Mouse (Mus musculus) embryonic fibroblast, embryonic 13.5 days (primary cell): ENCODE data around the gene Ddx31. TPM values are rescaled to one million over a fixed set of nuclear protein-coding genes. Genes with fewer than 3 reads are reported as not detected.

Experiments used
- H3K27ac ChIP-seq: 2 replicates; pipeline ENCODE4 v1.5.1; 2012; ENCODE audit warnings: low read length, control low read depth, inconsistent platforms; ENCODE audit not compliant: insufficient read depth
- H3K4me1 ChIP-seq: 2 replicates; pipeline ENCODE4 v1.6.1; 2011; ENCODE audit warnings: low read length; ENCODE audit not compliant: control insufficient read depth, insufficient read depth
- H3K4me3 ChIP-seq: 2 replicates; pipeline ENCODE4 v1.5.1; 2011; ENCODE audit warnings: mild to moderate bottlenecking, control low read depth, low read length; ENCODE audit not compliant: insufficient read depth
- CTCF ChIP-seq: IDR thresholded peaks from 2 replicates; pipeline ENCODE4 v1.5.1; 2011; ENCODE audit warnings: mild to moderate bottlenecking, control low read depth, low read length, moderate library complexity, borderline replicate concordance; ENCODE audit not compliant: insufficient read depth
- POLR2A ChIP-seq: IDR thresholded peaks from 2 replicates; pipeline ENCODE4 v1.6.1; 2011; ENCODE audit warnings: low read depth, mild to moderate bottlenecking, control low read depth, low read length, moderate library complexity
- polyA plus RNA-seq: library from polyadenylated mRNA; stranded (reverse); fragments of >200 nt; gene quantifications from 2 replicates; pipeline ENCODE4 v1.2.4, GENCODE M21; 2011; ENCODE audit warnings: low read depth; ENCODE audit not compliant: missing spikeins, insufficient read length

Ddx31 gene
- polyA plus RNA-seq, 1 experiment: 9.3 TPM

DNA sequence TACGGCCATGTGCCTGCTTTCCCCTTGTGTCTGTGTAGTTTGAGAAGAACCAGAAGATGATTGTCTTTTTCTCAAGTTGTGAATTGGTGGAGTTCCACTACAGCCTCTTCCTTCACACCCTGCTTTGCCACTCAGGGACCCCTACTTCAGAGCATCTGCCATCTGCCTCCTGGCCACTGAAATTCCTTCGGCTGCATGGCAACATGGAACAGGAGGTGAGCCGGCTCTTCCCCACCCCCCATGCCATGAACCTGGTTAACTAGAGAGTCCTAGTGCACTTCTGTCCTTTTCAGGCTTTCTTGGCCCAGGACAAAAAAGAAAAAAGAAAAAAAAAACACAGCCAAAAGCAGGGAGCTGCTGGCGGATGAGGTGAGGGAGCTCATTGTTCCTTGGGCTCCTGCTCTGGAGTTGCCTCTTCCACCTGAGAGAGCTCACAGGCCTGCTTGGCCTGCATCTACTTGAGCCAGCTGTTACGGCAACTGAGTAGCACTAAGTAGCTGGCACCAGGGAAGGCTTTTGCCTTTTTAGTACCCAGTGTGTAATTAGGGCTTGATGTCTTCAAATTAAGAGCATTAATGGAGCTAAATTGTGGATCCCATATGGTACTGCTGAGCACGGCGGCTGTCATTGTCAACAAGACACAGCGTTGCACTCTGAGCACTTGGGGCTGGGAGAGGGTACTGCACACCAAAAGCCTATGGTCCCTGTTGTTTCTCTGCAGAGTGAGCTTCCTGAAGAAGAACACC, 20.6 kb downstream of the Ddx31 start:
- H3K27ac ChIP-seq: no peak overlapping the region
- TF ChIP-seq CTCF: no peak
- no peak for TF ChIP-seq POLR2A
- no peaks in the 10 kb centered on the region for H3K4me1 ChIP-seq
- H3K4me3 ChIP-seq: no peak overlapping the region

DNA sequence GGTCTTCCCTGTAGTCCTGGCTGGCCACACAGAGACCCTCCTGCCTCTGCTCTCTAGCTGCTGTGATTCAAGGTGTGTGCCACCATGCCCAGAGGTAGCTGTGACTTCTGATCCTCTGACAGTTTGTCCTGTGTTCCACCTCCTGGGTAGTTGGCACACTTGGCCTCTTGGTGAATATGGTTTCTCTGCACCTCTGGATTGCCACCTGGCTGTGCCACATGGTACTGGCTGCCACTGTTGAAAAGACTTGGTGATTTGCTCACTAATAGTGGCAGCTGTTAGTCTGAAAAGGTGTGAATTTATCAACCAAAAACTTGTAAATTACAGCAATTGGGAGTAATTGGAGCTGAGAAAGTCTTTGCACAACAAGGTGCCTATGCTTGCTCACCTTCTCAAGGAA, 23.7 kb downstream of the Ddx31 start:
- TF ChIP-seq POLR2A (no peak), CTCF (no peak)
- no peak overlapping the region for H3K27ac ChIP-seq
- no peaks in the 10 kb centered on the region for H3K4me1 ChIP-seq

GRCm38 (mm10) chr2:28867495-28867894, 27.3 kb downstream of the Ddx31 start:
- no peak overlapping the region for H3K4me3 ChIP-seq
- no peak for TF ChIP-seq CTCF
- H3K27ac ChIP-seq: no peak overlapping the region
- H3K4me1 ChIP-seq: no peaks in the 10 kb centered on the region

More for the DNA sequence above, 23.7 kb downstream of the Ddx31 start:
- no peak overlapping the region for H3K4me3 ChIP-seq

DNA sequence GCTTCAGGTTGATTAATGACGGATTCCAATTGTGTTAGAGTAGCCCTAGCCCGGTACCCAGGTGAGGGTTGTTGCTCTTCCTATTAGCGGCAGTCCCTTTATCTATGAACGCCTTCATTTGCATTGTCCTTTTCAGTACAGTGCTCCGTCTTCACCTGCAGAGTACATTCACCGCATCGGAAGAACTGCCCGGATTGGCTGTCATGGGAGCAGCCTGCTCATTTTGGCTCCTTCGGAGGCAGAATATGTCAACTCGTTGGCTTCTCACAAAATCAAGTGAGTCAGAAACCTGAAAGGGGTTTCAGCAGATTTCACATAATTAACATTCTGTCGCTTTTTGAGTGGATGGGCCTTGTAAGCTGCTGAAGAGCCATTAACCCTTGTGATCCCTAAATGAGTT, 35.3 kb downstream of the Ddx31 start:
- TF ChIP-seq POLR2A (no peak), CTCF (no peak)
- Histone ChIP-seq H3K4me1 (no peaks in the 10 kb centered on the region), H3K4me3 (no peak overlapping the region), H3K27ac (no peak overlapping the region)

DNA sequence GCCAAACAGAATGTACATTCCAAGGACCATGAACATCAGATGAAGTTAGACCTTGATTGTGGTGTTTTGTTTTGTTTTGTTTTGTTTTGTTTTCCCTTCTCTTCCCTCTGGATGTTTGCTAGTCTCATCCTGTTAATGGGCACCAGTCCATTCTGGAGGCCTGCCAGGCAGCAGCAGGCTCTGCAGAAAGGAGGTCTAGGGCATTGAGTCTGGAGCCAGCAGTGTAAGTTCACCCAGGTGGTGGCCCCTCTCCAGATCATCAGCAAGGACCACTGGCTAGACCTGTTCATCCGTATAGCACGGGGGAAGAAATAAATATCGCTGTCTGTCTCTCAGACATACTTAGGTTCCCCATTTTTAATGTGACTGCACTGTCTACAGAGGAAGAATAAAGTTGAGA, 41.1 kb downstream of the Ddx31 start:
- TF ChIP-seq POLR2A: no peak
- TF ChIP-seq CTCF: no peak
- Histone ChIP-seq H3K4me3 (no peak overlapping the region), H3K27ac (no peak overlapping the region), H3K4me1 (no peaks in the 10 kb centered on the region)

DNA sequence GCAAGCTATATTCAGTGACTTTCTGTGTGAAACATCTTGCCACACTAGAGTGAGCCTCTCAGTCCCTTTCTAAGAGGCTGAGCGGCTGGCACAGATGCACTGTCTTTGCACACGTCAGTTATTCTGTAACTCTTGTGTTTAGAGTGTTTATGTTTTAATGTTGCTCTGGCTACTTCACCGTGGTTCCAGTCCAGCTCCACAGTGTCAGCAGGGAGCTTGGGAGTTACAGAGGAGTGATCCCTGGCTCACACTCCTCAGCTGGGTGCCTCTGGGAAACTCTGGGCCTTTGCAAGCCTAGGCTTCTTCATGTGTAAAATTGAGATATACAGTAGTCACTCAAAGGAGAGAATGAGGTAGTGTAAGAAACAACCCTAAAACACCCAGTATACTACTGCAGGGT, 41.8 kb downstream of the Ddx31 start:
- H3K4me3 ChIP-seq: no peak overlapping the region
- no peak overlapping the region for H3K27ac ChIP-seq
- H3K4me1 ChIP-seq: no peaks in the 10 kb centered on the region
- TF ChIP-seq POLR2A: no peak
- TF ChIP-seq CTCF: no peak

DNA sequence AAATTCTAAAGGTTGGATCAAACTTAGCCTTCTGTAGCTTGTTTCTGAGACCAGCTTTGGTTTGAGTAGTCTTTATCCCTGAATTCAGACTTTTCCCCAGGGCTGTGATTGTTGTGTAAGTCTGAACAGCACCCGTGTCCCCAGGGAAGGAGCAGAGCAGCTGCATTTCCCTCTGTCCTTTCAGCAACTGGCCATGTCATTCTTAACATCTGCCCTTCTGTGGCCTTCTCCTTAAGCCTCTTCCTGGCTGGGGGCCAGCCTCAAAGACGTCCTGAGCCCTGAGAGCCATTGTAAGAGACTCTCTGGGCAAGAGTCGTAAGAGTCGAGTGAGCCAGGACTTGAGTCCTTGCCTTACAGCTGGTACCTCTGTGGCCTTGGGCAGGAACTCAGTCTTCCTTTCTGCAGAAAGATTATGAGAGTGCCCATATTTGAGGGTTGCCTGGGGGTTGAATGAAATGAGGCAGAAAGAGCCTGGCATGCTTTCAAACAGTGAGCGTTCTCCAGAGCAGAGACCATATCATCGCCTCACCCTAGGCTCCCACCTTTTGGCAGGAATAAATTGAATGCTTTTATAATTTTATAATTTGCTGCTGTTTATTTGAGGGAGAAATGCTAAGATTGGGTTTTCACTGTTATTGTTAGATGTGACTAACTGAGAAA, 42.8 kb downstream of the Ddx31 start:
- Histone ChIP-seq H3K27ac (no peak overlapping the region), H3K4me1 (no peaks in the 10 kb centered on the region), H3K4me3 (no peak overlapping the region)
- no peak for TF ChIP-seq POLR2A
- TF ChIP-seq CTCF: no peak

GRCm38 (mm10) chr2:28884914-28885313, 44.7 kb downstream of the Ddx31 start:
- H3K4me1 ChIP-seq: no peaks in the 10 kb centered on the region

GRCm38 (mm10) chr2:28892796-28893195, 52.6 kb downstream of the Ddx31 start:
- TF ChIP-seq POLR2A (no peak), CTCF (no peak)
- no peak overlapping the region for H3K27ac ChIP-seq
- H3K4me3 ChIP-seq: no peak overlapping the region
- H3K4me1 ChIP-seq: no peaks in the 10 kb centered on the region

More at GRCm38 (mm10) chr2:28884914-28885313, 44.7 kb downstream of the Ddx31 start:
- Histone ChIP-seq H3K27ac (no peak overlapping the region), H3K4me3 (no peak overlapping the region)
- TF ChIP-seq POLR2A: no peak
- TF ChIP-seq CTCF: no peak

DNA sequence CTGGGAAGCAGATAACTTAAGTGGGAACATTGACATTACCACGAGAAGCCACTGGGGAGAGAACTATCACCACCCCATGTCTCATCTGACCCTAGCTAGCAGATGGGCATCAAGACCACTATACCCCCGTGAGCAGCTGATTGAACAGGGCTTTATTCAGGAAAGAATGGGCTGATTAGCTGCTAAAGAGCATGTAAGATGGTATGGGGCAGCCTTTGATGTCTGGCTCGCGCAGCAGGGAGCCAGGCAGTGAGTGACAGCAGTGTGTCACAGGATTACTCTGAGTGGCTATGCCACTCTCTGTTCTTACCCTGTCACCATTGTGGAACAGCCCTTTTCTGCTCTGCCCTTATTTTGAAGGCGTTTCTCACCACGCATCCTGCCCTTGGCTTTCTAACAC, 53.3 kb downstream of the Ddx31 start:
- Histone ChIP-seq H3K4me1 (no peaks in the 10 kb centered on the region), H3K4me3 (no peak overlapping the region), H3K27ac (no peak overlapping the region)
- no peak for TF ChIP-seq CTCF
- TF ChIP-seq POLR2A: no peak
